Mouse (Mus musculus): ENCODE measurements at regions not wholly inside any gene's neighbourhood (a gene's known extent, or its start where the extent isn't known, plus 50 kb on each side); places are given as distances from the start of the nearest gene placed in this dataset.

GRCm38 (mm10) chr2:12802667-12803066 lies 121.2 kb upstream of the Pter start:
- TF ChIP-seq CTCF (IDR thresholded peaks at IDR 0.05; ENCODE audit: borderline replicate concordance, control insufficient read depth, extremely low read depth, insufficient read depth, low read length, poor library complexity) (no peak), POLR2A (IDR thresholded peaks at IDR 0.05; ENCODE audit: control insufficient read depth, extremely low read depth, insufficient read depth, low read length, poor library complexity) (no peak)
- H3K36me3 ChIP-seq (ENCODE audit: control insufficient read depth, insufficient read depth, low read length): no peaks in the 10 kb centered on the region
- no peak overlapping the region for H3K4me3 ChIP-seq (ENCODE audit: control insufficient read depth, insufficient read depth, low read length)
- no peak overlapping the region for H3K27ac ChIP-seq (ENCODE audit: control insufficient read depth, insufficient read depth, low read length)
- H3K4me1 ChIP-seq (replicated peaks; ENCODE audit: control insufficient read depth, insufficient read depth, low read length): no peaks in the 10 kb centered on the region
- no peaks in the 10 kb centered on the region for H3K27me3 ChIP-seq (ENCODE audit: control insufficient read depth, insufficient read depth, low read length)
- DNase-seq: no peak
- 92% methylated on average over 1 of the region's 1 CpGs for WGBS

GRCm38 (mm10) chr2:12805096-12805495 lies 118.7 kb upstream of the Pter start:
- WGBS: 86% methylated on average over 2 of the region's 2 CpGs
- Histone ChIP-seq H3K27ac (ENCODE audit: control insufficient read depth, insufficient read depth, low read length) (no peak overlapping the region), H3K4me3 (ENCODE audit: control insufficient read depth, insufficient read depth, low read length) (no peak overlapping the region), H3K27me3 (ENCODE audit: control insufficient read depth, insufficient read depth, low read length) (no peaks in the 10 kb centered on the region), H3K4me1 (replicated peaks; ENCODE audit: control insufficient read depth, insufficient read depth, low read length) (no peaks in the 10 kb centered on the region), H3K36me3 (ENCODE audit: control insufficient read depth, insufficient read depth, low read length) (no peaks in the 10 kb centered on the region)
- DNase-seq: no peak
- no peak for TF ChIP-seq POLR2A (IDR thresholded peaks at IDR 0.05; ENCODE audit: control insufficient read depth, extremely low read depth, insufficient read depth, low read length, poor library complexity)
- no peak for TF ChIP-seq CTCF (IDR thresholded peaks at IDR 0.05; ENCODE audit: borderline replicate concordance, control insufficient read depth, extremely low read depth, insufficient read depth, low read length, poor library complexity)

DNA sequence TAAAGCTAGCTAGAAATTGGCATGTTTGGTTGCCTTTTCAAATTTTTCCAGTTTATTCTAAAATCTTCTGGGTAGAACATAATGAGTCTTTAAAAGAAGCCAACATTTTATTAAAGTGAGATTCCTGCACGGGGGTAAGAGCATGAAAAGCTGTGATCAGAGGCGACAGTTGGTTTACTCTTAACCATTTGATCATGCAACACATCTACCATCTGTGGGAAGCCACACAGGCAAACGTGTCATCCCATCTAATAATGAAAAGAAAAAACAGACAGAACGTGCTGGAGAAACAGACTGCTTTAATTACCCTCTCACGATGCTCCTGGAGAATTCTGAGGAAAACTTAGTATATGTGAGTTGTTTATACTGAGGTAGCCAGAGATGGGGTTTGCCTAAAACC lies 115.4 kb upstream of the Pter start:
- no peak overlapping the region for H3K4me3 ChIP-seq (ENCODE audit: control insufficient read depth, insufficient read depth, low read length)
- 86% methylated on average over 5 of the region's 5 CpGs for WGBS
- TF ChIP-seq CTCF (IDR thresholded peaks at IDR 0.05; ENCODE audit: borderline replicate concordance, control insufficient read depth, extremely low read depth, insufficient read depth, low read length, poor library complexity) (no peak), POLR2A (IDR thresholded peaks at IDR 0.05; ENCODE audit: control insufficient read depth, extremely low read depth, insufficient read depth, low read length, poor library complexity) (no peak)
- no peak for DNase-seq
- no peaks in the 10 kb centered on the region for H3K36me3 ChIP-seq (ENCODE audit: control insufficient read depth, insufficient read depth, low read length)
- H3K27ac ChIP-seq (ENCODE audit: control insufficient read depth, insufficient read depth, low read length): no peak overlapping the region
- no peaks in the 10 kb centered on the region for H3K27me3 ChIP-seq (ENCODE audit: control insufficient read depth, insufficient read depth, low read length)
- no peaks in the 10 kb centered on the region for H3K4me1 ChIP-seq (replicated peaks; ENCODE audit: control insufficient read depth, insufficient read depth, low read length)

DNA sequence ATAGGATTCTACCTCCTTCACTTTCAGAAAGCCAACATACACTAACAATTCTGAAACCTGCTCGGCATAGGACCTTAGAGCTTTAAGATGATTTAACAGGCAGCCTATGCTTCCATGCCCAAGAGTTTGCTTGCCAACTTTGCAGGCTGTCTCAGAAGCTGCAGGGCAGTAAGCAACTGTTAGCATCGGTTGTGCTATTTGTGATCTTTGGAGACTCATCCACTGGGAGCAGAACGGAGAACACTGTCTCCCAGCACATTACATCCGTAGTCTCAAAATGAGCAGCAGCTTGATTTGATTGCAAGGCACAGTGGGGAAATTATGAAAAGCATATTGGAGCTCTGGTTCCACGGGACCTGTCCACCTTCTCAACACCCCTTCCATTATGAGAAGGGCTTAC lies 108.5 kb upstream of the Pter start:
- Histone ChIP-seq H3K4me1 (replicated peaks; ENCODE audit: control insufficient read depth, insufficient read depth, low read length) (no peaks in the 10 kb centered on the region), H3K27me3 (ENCODE audit: control insufficient read depth, insufficient read depth, low read length) (no peaks in the 10 kb centered on the region), H3K27ac (ENCODE audit: control insufficient read depth, insufficient read depth, low read length) (no peak overlapping the region), H3K36me3 (ENCODE audit: control insufficient read depth, insufficient read depth, low read length) (no peaks in the 10 kb centered on the region), H3K4me3 (ENCODE audit: control insufficient read depth, insufficient read depth, low read length) (no peak overlapping the region)
- TF ChIP-seq POLR2A (IDR thresholded peaks at IDR 0.05; ENCODE audit: control insufficient read depth, extremely low read depth, insufficient read depth, low read length, poor library complexity): no peak
- no peak for DNase-seq
- WGBS: 88% methylated on average over 5 of the region's 5 CpGs

DNA sequence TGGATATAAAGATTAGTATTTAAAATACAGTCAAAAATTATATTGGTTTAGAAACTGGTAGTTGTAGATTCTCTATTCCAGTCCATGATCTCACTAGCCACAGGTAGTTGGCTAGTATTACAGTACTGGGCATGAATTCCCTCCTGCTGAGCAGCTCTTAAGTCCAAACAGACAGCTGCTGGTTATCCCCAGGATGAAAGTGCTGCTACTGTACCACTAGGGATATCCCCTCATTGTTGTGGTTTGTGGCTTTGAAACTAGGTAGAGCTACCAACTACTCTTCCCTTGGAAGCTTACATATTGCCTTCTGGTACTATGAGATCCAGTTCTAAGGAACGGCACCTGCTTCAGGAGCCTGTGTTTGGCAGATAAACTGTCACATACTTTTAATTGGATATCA lies 97.9 kb upstream of the Pter start:
- H3K36me3 ChIP-seq (ENCODE audit: control insufficient read depth, insufficient read depth, low read length): no peaks in the 10 kb centered on the region
- H3K27ac ChIP-seq (ENCODE audit: control insufficient read depth, insufficient read depth, low read length): no peak overlapping the region
- no peak overlapping the region for H3K4me3 ChIP-seq (ENCODE audit: control insufficient read depth, insufficient read depth, low read length)
- no peaks in the 10 kb centered on the region for H3K4me1 ChIP-seq (replicated peaks; ENCODE audit: control insufficient read depth, insufficient read depth, low read length)
- WGBS: 93% methylated on average over 1 of the region's 1 CpGs
- TF ChIP-seq CTCF (IDR thresholded peaks at IDR 0.05; ENCODE audit: borderline replicate concordance, control insufficient read depth, extremely low read depth, insufficient read depth, low read length, poor library complexity) (no peak), POLR2A (IDR thresholded peaks at IDR 0.05; ENCODE audit: control insufficient read depth, extremely low read depth, insufficient read depth, low read length, poor library complexity) (no peak)
- no peaks in the 10 kb centered on the region for H3K27me3 ChIP-seq (ENCODE audit: control insufficient read depth, insufficient read depth, low read length)
- DNase-seq: no peak

DNA sequence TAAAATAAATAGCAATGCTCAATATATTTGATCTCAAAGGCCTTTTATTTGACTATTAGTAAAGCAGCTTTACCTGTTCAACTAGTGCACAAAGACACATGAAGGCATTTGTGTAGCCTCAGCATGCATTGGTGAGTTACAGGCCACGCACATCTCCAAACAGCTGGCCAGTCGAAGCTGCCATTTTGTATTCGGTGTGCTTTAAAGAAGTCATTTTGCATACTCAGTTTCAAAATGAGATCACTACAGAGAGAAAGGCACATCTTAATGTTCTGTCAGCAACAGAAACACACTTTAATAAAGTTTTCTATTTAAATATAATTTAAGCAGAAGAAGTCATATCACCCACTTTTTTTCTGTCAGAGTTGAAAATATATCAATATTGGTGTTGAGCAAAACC lies 90.3 kb upstream of the Pter start:
- 96% methylated on average over 3 of the region's 3 CpGs for WGBS
- Histone ChIP-seq H3K4me1 (replicated peaks; ENCODE audit: control insufficient read depth, insufficient read depth, low read length) (no peaks in the 10 kb centered on the region), H3K27me3 (ENCODE audit: control insufficient read depth, insufficient read depth, low read length) (no peaks in the 10 kb centered on the region), H3K36me3 (ENCODE audit: control insufficient read depth, insufficient read depth, low read length) (no peaks in the 10 kb centered on the region), H3K27ac (ENCODE audit: control insufficient read depth, insufficient read depth, low read length) (no peak overlapping the region), H3K4me3 (ENCODE audit: control insufficient read depth, insufficient read depth, low read length) (no peak overlapping the region)
- no peak for DNase-seq
- TF ChIP-seq POLR2A (IDR thresholded peaks at IDR 0.05; ENCODE audit: control insufficient read depth, extremely low read depth, insufficient read depth, low read length, poor library complexity): no peak
- no peak for TF ChIP-seq CTCF (IDR thresholded peaks at IDR 0.05; ENCODE audit: borderline replicate concordance, control insufficient read depth, extremely low read depth, insufficient read depth, low read length, poor library complexity)

DNA sequence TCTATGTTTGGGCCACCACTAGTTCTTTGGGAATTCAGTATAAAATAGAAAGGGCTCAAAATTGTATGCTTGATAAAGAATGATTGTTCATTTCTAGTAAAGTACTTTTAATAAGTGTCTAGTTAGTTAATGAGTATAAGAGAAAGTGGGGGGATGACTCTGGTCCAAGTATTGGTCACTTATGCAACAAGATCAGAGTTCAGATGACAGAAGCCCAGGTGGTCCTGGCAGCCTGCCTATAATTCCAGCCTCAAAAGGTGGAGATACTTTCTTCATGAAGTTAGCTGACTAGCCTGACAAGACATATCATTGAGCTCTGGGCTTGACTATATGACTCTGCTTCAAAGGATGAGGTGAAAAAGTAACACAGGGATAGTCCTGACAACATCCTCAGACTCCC lies 57.3 kb upstream of the Pter start:
- Histone ChIP-seq H3K36me3 (ENCODE audit: control insufficient read depth, insufficient read depth, low read length) (no peaks in the 10 kb centered on the region), H3K27me3 (ENCODE audit: control insufficient read depth, insufficient read depth, low read length) (no peaks in the 10 kb centered on the region), H3K4me3 (ENCODE audit: control insufficient read depth, insufficient read depth, low read length) (no peak overlapping the region), H3K27ac (ENCODE audit: control insufficient read depth, insufficient read depth, low read length) (no peak overlapping the region), H3K4me1 (replicated peaks; ENCODE audit: control insufficient read depth, insufficient read depth, low read length) (no peaks in the 10 kb centered on the region)
- TF ChIP-seq POLR2A (IDR thresholded peaks at IDR 0.05; ENCODE audit: control insufficient read depth, extremely low read depth, insufficient read depth, low read length, poor library complexity): no peak
- no peak for TF ChIP-seq CTCF (IDR thresholded peaks at IDR 0.05; ENCODE audit: borderline replicate concordance, control insufficient read depth, extremely low read depth, insufficient read depth, low read length, poor library complexity)
- no peak for DNase-seq

Measured in thymus, adult 2 months (tissue).